Mouse (Mus musculus) ES-Bruce4 (cell line): Measurements from ENCODE around the gene Filip1l. TPM values are rescaled to one million over a fixed set of nuclear protein-coding genes. Genes with fewer than 3 reads are reported as not detected.

Source experiments
- H3K27ac ChIP-seq: 2 replicates; pipeline ENCODE4 v1.5.1; 2012; ENCODE audit warnings: low read length, inconsistent platforms; ENCODE audit not compliant: insufficient read depth
- H3K27me3 ChIP-seq: 2 replicates; pipeline ENCODE4 v1.6.1; 2012; ENCODE audit warnings: mild to moderate bottlenecking, low read length, inconsistent platforms; ENCODE audit not compliant: control insufficient read depth, poor library complexity, insufficient read depth, severe bottlenecking
- H3K36me3 ChIP-seq: 2 replicates; pipeline ENCODE4 v1.6.1; 2012; ENCODE audit warnings: inconsistent platforms, mild to moderate bottlenecking, low read length, moderate library complexity; ENCODE audit not compliant: control insufficient read depth, poor library complexity, insufficient read depth, severe bottlenecking
- H3K4me1 ChIP-seq: one replicate; pipeline ENCODE4 v1.8.1; 2011; ENCODE audit warnings: low read length; ENCODE audit not compliant: control insufficient read depth, insufficient read depth
- H3K4me3 ChIP-seq: 2 replicates; pipeline ENCODE4 v1.5.1; 2011; ENCODE audit warnings: low read depth, mild to moderate bottlenecking, low read length
- H3K9ac ChIP-seq: 2 replicates; pipeline ENCODE4 v1.6.1; 2012; ENCODE audit warnings: low read depth, mild to moderate bottlenecking, inconsistent platforms; ENCODE audit not compliant: poor library complexity, severe bottlenecking
- H3K9me3 ChIP-seq: replicated peaks from 2 replicates; pipeline ENCODE4 v1.6.1; 2012; ENCODE audit warnings: mild to moderate bottlenecking, low read length, inconsistent platforms; ENCODE audit not compliant: control insufficient read depth, poor library complexity, insufficient read depth, severe bottlenecking
- CTCF ChIP-seq: IDR thresholded peaks from one replicate; pipeline ENCODE4 v1.8.1; 2011; ENCODE audit warnings: low read depth, low read length
- EP300 ChIP-seq: IDR thresholded peaks from 2 replicates; pipeline ENCODE4 v1.6.1; 2011; ENCODE audit warnings: low read depth, low read length; ENCODE audit not compliant: insufficient read depth
- POLR2A ChIP-seq: IDR thresholded peaks from one replicate; pipeline ENCODE4 v1.8.1; 2011; ENCODE audit warnings: low read length; ENCODE audit not compliant: insufficient read depth
- polyA plus RNA-seq: library from polyadenylated mRNA; stranded (reverse); fragments of >200 nt; gene quantifications from 2 replicates; pipeline ENCODE4 v1.2.4, GENCODE M21; 2011; ENCODE audit warnings: low read depth; ENCODE audit not compliant: missing spikeins, insufficient read depth, insufficient read length

The Filip1l gene
- polyA plus RNA-seq, 1 experiment, result 2.0 TPM

DNA sequence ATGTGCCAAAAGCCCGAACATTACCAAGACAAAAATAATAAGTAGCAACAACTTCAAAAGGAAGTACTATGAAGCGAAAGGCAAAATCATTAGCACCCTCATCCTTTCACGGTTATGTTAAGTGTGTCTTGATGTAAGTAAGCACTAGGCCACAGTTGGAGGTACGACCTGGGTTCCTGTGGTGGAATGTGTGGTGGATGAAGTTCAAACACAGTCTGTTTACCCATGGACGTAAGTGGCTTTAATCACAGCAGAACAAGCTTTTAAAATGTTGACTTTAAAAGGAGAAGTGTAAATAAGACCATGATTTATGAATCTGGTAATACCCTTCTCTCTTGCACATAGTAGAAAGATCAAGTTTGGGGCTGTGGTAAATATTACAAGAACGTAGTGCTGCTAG lies 153.2 kb downstream of the Filip1l start:
- H3K4me3 ChIP-seq, result no peak overlapping the region
- no peaks in the 10 kb centered on the region for H3K9me3 ChIP-seq
- TF ChIP-seq POLR2A (no peak), EP300 (no peak), CTCF (no peak)
- no peaks in the 10 kb centered on the region for H3K36me3 ChIP-seq
- H3K9ac ChIP-seq, result no peak overlapping the region
- H3K27ac ChIP-seq, result no peak overlapping the region
- no peaks in the 10 kb centered on the region for H3K4me1 ChIP-seq
- no peaks in the 10 kb centered on the region for H3K27me3 ChIP-seq

DNA sequence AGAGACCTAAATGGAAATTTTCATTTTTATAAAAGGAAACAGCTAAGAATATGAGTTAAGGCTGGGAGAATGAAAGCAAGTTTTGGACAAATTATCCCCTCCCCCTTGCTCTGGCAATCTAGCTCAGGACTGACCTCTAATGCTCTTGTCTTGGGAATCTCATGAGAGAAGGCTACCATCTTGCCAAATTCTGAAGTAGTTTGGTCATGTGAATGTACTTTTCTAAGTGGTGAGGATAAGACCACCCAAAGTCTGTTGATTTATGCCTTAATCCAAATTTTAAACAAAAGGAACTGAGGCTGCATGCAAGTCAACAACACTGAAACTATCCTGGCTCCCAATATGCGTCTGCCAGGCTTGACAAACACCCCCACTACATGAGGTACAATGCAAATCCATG lies 155.5 kb downstream of the Filip1l start:
- no peak overlapping the region for H3K27ac ChIP-seq
- TF ChIP-seq POLR2A (no peak), EP300 (no peak), CTCF (no peak)
- H3K4me3 ChIP-seq, result no peak overlapping the region
- H3K9ac ChIP-seq, result no peak overlapping the region
- H3K27me3 ChIP-seq, result no peaks in the 10 kb centered on the region
- H3K36me3 ChIP-seq, result no peaks in the 10 kb centered on the region
- no peaks in the 10 kb centered on the region for H3K9me3 ChIP-seq
- H3K4me1 ChIP-seq, result no peaks in the 10 kb centered on the region

GRCm38 (mm10) chr16:57509099-57509498 lies 156.2 kb downstream of the Filip1l start:
- Histone ChIP-seq H3K4me1 (no peaks in the 10 kb centered on the region), H3K4me3 (no peak overlapping the region), H3K9ac (no peak overlapping the region), H3K36me3 (no peaks in the 10 kb centered on the region), H3K9me3 (no peaks in the 10 kb centered on the region), H3K27ac (no peak overlapping the region), H3K27me3 (no peaks in the 10 kb centered on the region)
- TF ChIP-seq CTCF, result no peak
- no peak for TF ChIP-seq POLR2A
- no peak for TF ChIP-seq EP300

DNA sequence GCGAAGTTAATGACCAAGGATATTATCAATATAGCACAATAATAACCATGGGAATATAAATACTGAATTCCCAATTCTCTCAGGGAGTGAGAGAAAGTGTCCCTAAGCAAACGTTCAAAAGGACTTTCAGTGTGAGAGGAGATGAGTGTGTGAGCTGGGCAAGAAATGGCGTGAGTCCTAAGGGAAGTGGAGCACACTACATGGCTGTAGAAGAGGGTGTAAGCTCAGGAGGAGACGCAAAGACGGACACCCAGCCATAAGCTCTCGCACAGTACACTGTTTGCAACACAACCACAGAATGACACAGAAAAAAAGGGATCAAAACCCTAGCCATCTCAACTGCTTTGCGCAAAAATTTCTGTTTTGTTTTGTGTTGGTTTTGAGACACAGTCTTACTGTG lies 160.7 kb downstream of the Filip1l start:
- TF ChIP-seq EP300 (no peak), CTCF (no peak), POLR2A (no peak)
- no peak overlapping the region for H3K9ac ChIP-seq
- H3K27me3 ChIP-seq, result no peaks in the 10 kb centered on the region
- H3K36me3 ChIP-seq, result no peaks in the 10 kb centered on the region
- no peak overlapping the region for H3K27ac ChIP-seq
- H3K4me1 ChIP-seq, result no peaks in the 10 kb centered on the region
- no peaks in the 10 kb centered on the region for H3K9me3 ChIP-seq
- no peak overlapping the region for H3K4me3 ChIP-seq

DNA sequence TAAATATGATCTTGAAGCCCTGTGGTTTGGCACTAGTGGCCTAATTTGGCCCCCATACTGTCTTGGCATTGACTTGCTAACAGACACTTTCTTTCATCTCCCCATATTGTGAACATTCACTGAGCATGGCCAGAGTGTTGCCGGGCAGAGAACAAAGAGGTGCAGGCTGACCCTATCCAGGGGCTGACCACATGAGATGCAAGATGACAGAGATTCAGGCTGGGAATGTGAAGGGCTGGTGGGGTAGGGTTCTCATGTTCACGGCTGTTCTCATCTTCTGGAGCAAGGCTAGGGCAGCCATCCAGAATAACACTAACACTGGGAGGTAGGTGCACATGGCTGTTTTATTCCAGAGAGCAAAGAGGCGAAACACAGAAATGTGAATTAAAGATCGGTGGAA lies 161.5 kb downstream of the Filip1l start:
- no peaks in the 10 kb centered on the region for H3K27me3 ChIP-seq
- no peak overlapping the region for H3K4me3 ChIP-seq

GRCm38 (mm10) chr16:57515636-57516035 lies 162.7 kb downstream of the Filip1l start:
- no peaks in the 10 kb centered on the region for H3K27me3 ChIP-seq
- no peaks in the 10 kb centered on the region for H3K36me3 ChIP-seq
- H3K9me3 ChIP-seq, result no peaks in the 10 kb centered on the region
- no peak overlapping the region for H3K4me3 ChIP-seq
- H3K4me1 ChIP-seq, result no peaks in the 10 kb centered on the region
- H3K27ac ChIP-seq, result no peak overlapping the region
- TF ChIP-seq EP300, result no peak
- TF ChIP-seq CTCF, result no peak
- TF ChIP-seq POLR2A, result no peak
- no peak overlapping the region for H3K9ac ChIP-seq

More for the DNA sequence above, 161.5 kb downstream of the Filip1l start:
- TF ChIP-seq CTCF (no peak), POLR2A (no peak), EP300 (no peak)
- Histone ChIP-seq H3K36me3 (no peaks in the 10 kb centered on the region), H3K9me3 (no peaks in the 10 kb centered on the region), H3K4me1 (no peaks in the 10 kb centered on the region), H3K9ac (no peak overlapping the region), H3K27ac (no peak overlapping the region)
